Mouse (Mus musculus) neural tube, embryonic 11.5 days (tissue): ENCODE data around the gene Ltb. TPM values are rescaled to one million over a fixed set of nuclear protein-coding genes. Genes with fewer than 3 reads are reported as not detected.

Source experiments
- ATAC-seq: fragments of 200-750 bp; cut with Nextera tagmentation; 2 replicates; pipeline ENCODE4 v1.8.0; 2017; ENCODE audit warnings: moderate number of reproducible peaks, mild to moderate bottlenecking, moderate TSS enrichment, moderate library complexity; ENCODE audit not compliant: insufficient read depth, low FRiP score, low TSS enrichment
- DNase-seq: peaks from one replicate; pipeline ENCODE4 v3.0.0-alpha.2; 2015; ENCODE audit warnings: low spot score
- H3K27ac ChIP-seq: fragments of 300-500 bp; sonication (generic); 2 replicates; pipeline ENCODE4 v1.5.1; 2014; ENCODE audit warnings: low read depth, mild to moderate bottlenecking, low read length
- H3K27me3 ChIP-seq: fragments of 300-500 bp; sonication (generic); 2 replicates; pipeline ENCODE4 v1.6.1; 2014; ENCODE audit warnings: mild to moderate bottlenecking, low read length, mixed read lengths; ENCODE audit not compliant: control insufficient read depth, insufficient read depth
- H3K36me3 ChIP-seq: fragments of 300-500 bp; sonication (generic); 2 replicates; pipeline ENCODE4 v1.6.1; 2014; ENCODE audit warnings: mild to moderate bottlenecking, low read length, moderate library complexity, mixed read lengths; ENCODE audit not compliant: control insufficient read depth, insufficient read depth
- H3K4me1 ChIP-seq: fragments of 300-500 bp; sonication (generic); 2 replicates; pipeline ENCODE4 v1.6.1; 2014; ENCODE audit warnings: low read length, mixed read lengths; ENCODE audit not compliant: control insufficient read depth, insufficient read depth
- H3K4me2 ChIP-seq: fragments of 300-500 bp; sonication (generic); 2 replicates; pipeline ENCODE4 v1.6.1; 2014; ENCODE audit warnings: low read depth, mild to moderate bottlenecking, moderate library complexity
- H3K4me3 ChIP-seq: fragments of 300-500 bp; sonication (generic); 2 replicates; pipeline ENCODE4 v1.5.1; 2014; ENCODE audit warnings: low read depth, low read length
- H3K9ac ChIP-seq: fragments of 300-500 bp; sonication (generic); 2 replicates; pipeline ENCODE4 v1.6.1; 2014; ENCODE audit warnings: mild to moderate bottlenecking, low read length
- H3K9me3 ChIP-seq: fragments of 300-500 bp; sonication (generic); 2 replicates; pipeline ENCODE4 v1.6.1; 2016; ENCODE audit warnings: low read length; ENCODE audit not compliant: control insufficient read depth
- WGBS: fragments of 180-500 bp; shearing (Covaris S2); extraction: QIAGEN DNeasy Blood & Tissue Kit; methylation state at CpG from one replicate; pipeline ENCODE4 v1.1.7; 2014; 5-methylcytosine and 5-hydroxymethylcytosine counted together
- polyA plus RNA-seq: library from polyadenylated mRNA; unstranded; fragments of >200 nt; fragmentation: Nextera tagmentation; extraction: Ambion mirVana; gene quantifications from 2 replicates; pipeline ENCODE4 v1.2.1, GENCODE M21; 2014

Ltb gene
- 0.27 TPM in 1 of 2 replicates, not detected in the other for polyA plus RNA-seq

GRCm38 (mm10) chr17:35193881-35194843, at the start of gene Ltb:
Gene Ltb (plus strand): TSS chr17:35194439.
- no peaks in the 10 kb centered on the region for H3K36me3 ChIP-seq
- no peaks in the 10 kb centered on the region for H3K9me3 ChIP-seq
- 71% methylated on average over 28 of the region's 28 CpGs for WGBS
- H3K4me2 ChIP-seq, result peak within 1 kb of the TSS; percentile 60
- H3K27me3 ChIP-seq, result peaks cover 25% of the 10 kb centered on the region
- ATAC-seq, result no peak
- no peak within 1 kb of the TSS for H3K27ac ChIP-seq
- H3K4me1 ChIP-seq, result 0 out of 2 replicates have a peak, but pooled peaks cover 3% of the 10 kb centered on the region
- H3K9ac ChIP-seq, result no peak within 1 kb of the TSS
- H3K4me3 ChIP-seq, result peak within 1 kb of the TSS; percentile 31
- no peak for DNase-seq

- ATAC-seq (no peak), DNase-seq (no peak)
- Histone ChIP-seq H3K36me3 (peaks cover 60% of the 10 kb centered on the region), H3K27me3 (no peaks in the 10 kb centered on the region), H3K4me3 (no peak overlapping the region), H3K4me1 (no peaks in the 10 kb centered on the region), H3K9ac (no peak overlapping the region), H3K4me2 (no peak overlapping the region), H3K9me3 (no peaks in the 10 kb centered on the region), H3K27ac (no peak overlapping the region)
- 94% methylated on average over 5 of the region's 5 CpGs for whole genome bisulfite sequencing
These were observed 48.1 kb upstream of the Ltb start for GRCm38 (mm10) chr17:35146139-35146538.

- no peak overlapping the region for H3K27ac ChIP-seq
- H3K4me1 ChIP-seq, result no peaks in the 10 kb centered on the region
- H3K36me3 ChIP-seq, result peaks cover 56% of the 10 kb centered on the region
- no peaks in the 10 kb centered on the region for H3K27me3 ChIP-seq
- WGBS, result 64% methylated on average over 3 of the region's 3 CpGs
- no peaks in the 10 kb centered on the region for H3K9me3 ChIP-seq
- no peak overlapping the region for H3K4me3 ChIP-seq
- DNase-seq (no peak), ATAC-seq (no peak)
- no peak overlapping the region for H3K9ac ChIP-seq
- no peak overlapping the region for H3K4me2 ChIP-seq
These were observed 46.9 kb upstream of the Ltb start for GRCm38 (mm10) chr17:35147348-35147747.

- 72% methylated on average over 5 of the region's 5 CpGs for WGBS
These were observed 46.2 kb upstream of the Ltb start for GRCm38 (mm10) chr17:35147922-35148639.

GRCm38 (mm10) chr17:35152121-35152520, 42.1 kb upstream of the Ltb start:
- Histone ChIP-seq H3K36me3 (peaks cover 69% of the 10 kb centered on the region), H3K9ac (no peak overlapping the region), H3K9me3 (no peaks in the 10 kb centered on the region), H3K4me3 (no peak overlapping the region), H3K4me2 (no peak overlapping the region), H3K27ac (no peak overlapping the region), H3K4me1 (no peaks in the 10 kb centered on the region), H3K27me3 (no peaks in the 10 kb centered on the region)
- DNase-seq (no peak), ATAC-seq (no peak)
- 97% methylated on average over 4 of the region's 4 CpGs for WGBS

More at GRCm38 (mm10) chr17:35147922-35148639, 46.2 kb upstream of the Ltb start:
- Histone ChIP-seq H3K4me3 (no peak overlapping the region), H3K4me1 (no peaks in the 10 kb centered on the region), H3K27me3 (no peaks in the 10 kb centered on the region), H3K36me3 (peaks cover 55% of the 10 kb centered on the region), H3K27ac (no peak overlapping the region), H3K9ac (no peak overlapping the region), H3K9me3 (no peaks in the 10 kb centered on the region), H3K4me2 (no peak overlapping the region)
- ATAC-seq (no peak), DNase-seq (peak; percentile 29)

- DNase-seq, result no peak
- Histone ChIP-seq H3K27me3 (no peaks in the 10 kb centered on the region), H3K27ac (no peak overlapping the region), H3K36me3 (peaks cover 79% of the 10 kb centered on the region), H3K4me3 (no peak overlapping the region), H3K9ac (no peak overlapping the region), H3K9me3 (no peaks in the 10 kb centered on the region), H3K4me1 (no peaks in the 10 kb centered on the region), H3K4me2 (no peak overlapping the region)
- no peak for ATAC-seq
- WGBS, result 93% methylated on average over 9 of the region's 9 CpGs
These were observed 41.2 kb upstream of the Ltb start for GRCm38 (mm10) chr17:35153077-35153476.

DNA sequence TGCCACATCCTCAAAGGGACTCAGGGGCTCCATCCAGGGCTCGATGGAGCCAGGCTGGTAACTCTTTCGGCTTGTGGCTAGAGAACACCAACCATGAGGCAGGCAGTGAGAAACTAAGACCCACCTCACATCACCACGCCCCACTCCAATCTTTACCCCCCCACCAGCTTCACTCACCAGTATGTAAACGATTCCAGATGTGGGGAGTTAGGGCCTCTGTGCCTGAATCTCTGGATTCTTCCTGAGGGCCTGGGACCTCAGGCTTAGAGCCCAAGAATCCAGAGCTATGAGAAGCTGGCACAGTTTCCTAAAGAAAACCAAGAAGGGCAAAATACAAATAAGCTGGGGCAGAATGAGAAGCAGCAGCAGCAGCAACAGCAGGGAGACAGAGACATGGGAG, 40.3 kb upstream of the Ltb start:
- Histone ChIP-seq H3K9ac (no peak overlapping the region), H3K9me3 (no peaks in the 10 kb centered on the region), H3K27ac (no peak overlapping the region), H3K27me3 (no peaks in the 10 kb centered on the region), H3K4me2 (no peak overlapping the region), H3K36me3 (peaks cover 87% of the 10 kb centered on the region), H3K4me1 (no peaks in the 10 kb centered on the region), H3K4me3 (no peak overlapping the region)
- 88% methylated on average over 4 of the region's 4 CpGs for WGBS
- DNase-seq, result no peak
- ATAC-seq, result no peak

GRCm38 (mm10) chr17:35154616-35155015, 39.6 kb upstream of the Ltb start:
- 82% methylated on average over 7 of the region's 7 CpGs for WGBS

More at GRCm38 (mm10) chr17:35154616-35155015, 39.6 kb upstream of the Ltb start:
- Histone ChIP-seq H3K4me2 (no peak overlapping the region), H3K9ac (no peak overlapping the region), H3K36me3 (peaks cover 89% of the 10 kb centered on the region), H3K9me3 (no peaks in the 10 kb centered on the region), H3K27me3 (no peaks in the 10 kb centered on the region), H3K27ac (no peak overlapping the region), H3K4me3 (no peak overlapping the region), H3K4me1 (no peaks in the 10 kb centered on the region)
- DNase-seq (no peak), ATAC-seq (no peak)
